ENCODE assay signal across 8 mouse cellular contexts in the genomic region with DNA sequence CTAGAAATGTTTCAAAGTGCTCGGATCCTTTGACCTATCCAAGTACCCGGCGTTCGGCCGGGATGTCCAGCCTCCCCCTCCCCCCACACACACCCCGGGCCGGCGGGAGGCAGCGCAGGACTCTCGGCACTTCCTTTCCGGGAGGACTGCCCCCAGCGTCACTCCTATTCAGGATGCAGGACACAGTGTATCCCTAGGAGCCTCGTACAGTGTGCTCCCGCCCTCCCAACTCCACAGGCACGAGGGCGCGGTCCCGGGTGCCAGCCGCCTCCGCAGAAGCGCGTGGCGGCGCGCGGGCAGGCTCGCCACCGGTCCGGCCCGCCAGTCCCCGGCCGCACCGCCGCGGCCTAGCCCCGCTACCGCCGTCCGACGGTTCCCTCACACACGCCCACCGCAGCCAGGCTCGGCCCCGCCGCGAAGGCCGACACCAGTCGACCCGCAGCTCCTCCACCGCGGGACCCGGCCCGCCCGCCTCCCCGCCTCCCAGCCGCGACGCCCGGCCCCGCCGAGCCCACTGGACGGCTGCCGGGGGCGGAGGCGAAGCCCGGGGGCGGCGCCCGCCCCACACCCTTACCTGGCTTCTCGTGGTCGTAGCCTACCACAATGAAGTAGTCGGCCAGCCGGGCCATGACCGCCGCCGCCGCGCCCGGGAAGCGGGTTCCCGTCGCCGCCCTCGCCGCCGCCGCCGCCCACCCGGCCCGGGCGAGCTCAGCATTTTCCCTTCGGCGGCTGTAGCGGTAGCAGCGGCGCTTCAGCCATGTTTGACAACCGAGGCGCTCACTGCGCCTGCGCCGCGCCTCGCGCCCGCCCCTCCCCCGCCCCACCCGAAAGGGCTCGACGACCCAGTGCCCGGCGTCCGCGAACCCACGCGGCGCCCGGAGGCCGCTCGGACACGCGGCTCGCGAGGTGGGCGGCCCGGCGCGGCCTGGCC. TPM values are rescaled to one million over a fixed set of nuclear protein-coding genes. Genes with fewer than 3 reads are reported as not detected.
A peak's percentile ranks its signal among the peaks of the same experiment; 100 is the strongest.
DNase-seq lines count a peak whose midpoint lies in the region; ATAC-seq and TF ChIP-seq lines count a peak whose summit lies in the region.

Gene Sbf2, minus strand, starts transcription at position 790 of the 931 bp plus-strand sequence.

- peak; percentile 32 for TF ChIP-seq POLR2A in CH12.LX (IDR thresholded peaks at IDR 0.05; ENCODE audit: low read depth, low read length)

- H3K4me3 ChIP-seq in CH12.LX (replicated peaks in 1 of 3; ENCODE audit: low read depth in 2 of 3, low read length in 2 of 3, poor library complexity in 1 of 3): peak within 1 kb of the TSS; percentile 58 to 87 (median 84)
- peak within 1 kb of the TSS; percentile 91 for H3K4me3 ChIP-seq in forebrain, postnatal 0 days (ENCODE audit: low read depth, low read length)
- H3K4me3 ChIP-seq in layer of hippocampus, adult 2 months: peak within 1 kb of the TSS; percentile 63
- peak within 1 kb of the TSS; percentile 90 for H3K4me3 ChIP-seq in lung, embryonic 14.5 days (ENCODE audit: low read depth, low read length)

- no peak within 1 kb of the TSS for H3K27ac ChIP-seq in CH12.LX (ENCODE audit: insufficient read depth, low read depth)
- H3K27ac ChIP-seq in forebrain, postnatal 0 days (ENCODE audit: low read depth, low read length): peak within 1 kb of the TSS; percentile 95
- H3K27ac ChIP-seq in layer of hippocampus, adult 2 months: peak within 1 kb of the TSS; percentile 97
- peak within 1 kb of the TSS; percentile 100 for H3K27ac ChIP-seq in lung, embryonic 14.5 days (ENCODE audit: low read depth)

- DNase-seq in CH12.LX (ENCODE audit: extremely low read depth): peak; percentile 61
- peak; percentile 90 for DNase-seq in forebrain, postnatal 0 days
- peak; percentile 84 for DNase-seq in heart, postnatal 25 days (ENCODE audit: low spot score)
- DNase-seq in layer of hippocampus, adult 2 months (ENCODE audit: low spot score in 2 of 2): peak; percentile 48 to 56
- DNase-seq in lung, embryonic 14.5 days: peak; percentile 90
- DNase-seq in ovary, postnatal 14 days (ENCODE audit: low spot score): peak; percentile 65
- DNase-seq in thymus, postnatal 25 days: peak; percentile 70

- ATAC-seq in cerebellum, adult (ENCODE audit: insufficient number of reproducible peaks, low FRiP score, low TSS enrichment): peak; percentile 93
- peak; percentile 89 for ATAC-seq in forebrain, postnatal 0 days
- peak; percentile 93 for ATAC-seq in lung, embryonic 14.5 days (ENCODE audit: insufficient read depth)

- H3K4me2 ChIP-seq in CH12.LX (ENCODE audit: insufficient read depth, low read depth, poor library complexity, severe bottlenecking): peak within 1 kb of the TSS; percentile 93
- H3K4me2 ChIP-seq in forebrain, postnatal 0 days (ENCODE audit: low read depth): peak within 1 kb of the TSS; percentile 90
- H3K4me2 ChIP-seq in lung, embryonic 14.5 days: peak within 1 kb of the TSS; percentile 85

- no peak for TF ChIP-seq RAD21 in CH12.LX (IDR thresholded peaks at IDR 0.05; ENCODE audit: low read depth, low read length)

- peaks cover 2% of the 10 kb centered on the region for H3K9me3 ChIP-seq in CH12.LX (replicated peaks; ENCODE audit: low read length)
- H3K9me3 ChIP-seq in forebrain, postnatal 0 days (ENCODE audit: low read length): no peaks in the 10 kb centered on the region
- no peaks in the 10 kb centered on the region for H3K9me3 ChIP-seq in lung, embryonic 14.5 days (ENCODE audit: low read depth, low read length)

- H3K4me1 ChIP-seq in CH12.LX (ENCODE audit: control insufficient read depth in 1 of 2, insufficient read depth in 2 of 2): peaks cover 3 to 28% of the 10 kb centered on the region in 2 experiments
- peaks cover 10% of the 10 kb centered on the region; the same call in 1 of the 2 replicates for H3K4me1 ChIP-seq in forebrain, postnatal 0 days (ENCODE audit: insufficient read depth)
- peaks cover 19% of the 10 kb centered on the region for H3K4me1 ChIP-seq in lung, embryonic 14.5 days (ENCODE audit: insufficient read depth)

- H3K9ac ChIP-seq in CH12.LX (ENCODE audit: insufficient read depth, low read depth): peak within 1 kb of the TSS; percentile 80
- H3K9ac ChIP-seq in forebrain, postnatal 0 days: peak within 1 kb of the TSS; percentile 98
- peak within 1 kb of the TSS; percentile 95 for H3K9ac ChIP-seq in lung, embryonic 14.5 days

- H3K79me2 ChIP-seq in CH12.LX (replicated peaks; ENCODE audit: control insufficient read depth, extremely low read depth, insufficient read depth, poor library complexity, severe bottlenecking): 0 out of 2 replicates have a peak, but pooled peaks cover 4% of the 10 kb centered on the region

- no peaks in the 10 kb centered on the region for H3K36me3 ChIP-seq in CH12.LX (replicated peaks in 1 of 2; ENCODE audit: control insufficient read depth in 1 of 2, insufficient read depth in 1 of 2, low read length in 1 of 2)
- H3K36me3 ChIP-seq in forebrain, postnatal 0 days (ENCODE audit: insufficient read depth): no peaks in the 10 kb centered on the region
- H3K36me3 ChIP-seq in lung, embryonic 14.5 days (ENCODE audit: insufficient read depth): no peaks in the 10 kb centered on the region

- TF ChIP-seq CTCF in CH12.LX (conservative IDR thresholded peaks at IDR 0.05 in 1 of 2, IDR thresholded peaks at IDR 0.05 in 1 of 2; ENCODE audit: low read depth in 2 of 2, low read length in 2 of 2): no peak
- TF ChIP-seq CTCF in forebrain, postnatal 0 days (IDR thresholded peaks at IDR 0.05; ENCODE audit: low read depth): 0 out of 2 replicates have a peak, but pooled peaks have one; percentile 10
- TF ChIP-seq CTCF in layer of hippocampus, adult 2 months (conservative IDR thresholded peaks at IDR 0.05): peak; percentile 26
- TF ChIP-seq CTCF in lung, embryonic 14.5 days (IDR thresholded peaks at IDR 0.05; ENCODE audit: low read depth): no peak

- in situ Hi-C loops in CH12.LX (cut with MboI; ENCODE audit: low pct_ligation_motif_present, low pct_unique_long_range_greater_than_20kb, low sequenced_read_pairs): no loop called here

- intact Hi-C loops in heart, postnatal 25 days (cut with DNase I): no loop called here

- H3K27me3 ChIP-seq in CH12.LX (replicated peaks): peaks cover 13% of the 10 kb centered on the region
- no peaks in the 10 kb centered on the region for H3K27me3 ChIP-seq in forebrain, postnatal 0 days (ENCODE audit: insufficient read depth, low read length)
- no peaks in the 10 kb centered on the region for H3K27me3 ChIP-seq in lung, embryonic 14.5 days (ENCODE audit: insufficient read depth, low read length)

- 3% methylated on average over 115 of the region's 127 CpGs for WGBS in forebrain, postnatal 0 days
- WGBS in lung, embryonic 14.5 days: under 1% methylated on average over 122 of the region's 127 CpGs

- no peak for TF ChIP-seq EP300 in CH12.LX (IDR thresholded peaks at IDR 0.05; ENCODE audit: low read length)

- dilution Hi-C loops in CH12.LX (cut with MboI; ENCODE audit: extremely low pct_ligation_motif_present, extremely low pct_unique_long_range_greater_than_20kb, low sequenced_read_pairs): no loop called here

TF ChIP-seq in CH12.LX, 34 proteins besides CTCF, POLR2A, EP300 and RAD21 (continues in another document):
- TF ChIP-seq ELF1 (IDR thresholded peaks at IDR 0.05; ENCODE audit: low read depth, low read length): no peak; the same call in 1 of the 2 replicates
- TF ChIP-seq CHD1 (IDR thresholded peaks at IDR 0.05; ENCODE audit: low read depth, low read length): no peak
- TF ChIP-seq MAZ (IDR thresholded peaks at IDR 0.05; ENCODE audit: low read depth, low read length): no peak
- TF ChIP-seq E2F4 (IDR thresholded peaks at IDR 0.05; ENCODE audit: insufficient replicate concordance, low read depth, low read length): no peak
- peak; percentile 18 for TF ChIP-seq MXI1 (IDR thresholded peaks at IDR 0.05; ENCODE audit: low read depth, low read length)
- TF ChIP-seq ZMIZ1 (IDR thresholded peaks at IDR 0.05; ENCODE audit: low read depth, low read length): no peak
- no peak for TF ChIP-seq NELFE (IDR thresholded peaks at IDR 0.05; ENCODE audit: low read depth, low read length)
- TF ChIP-seq JUND (conservative IDR thresholded peaks at IDR 0.05; ENCODE audit: low read depth, low read length): no peak
- peak; percentile 92 for TF ChIP-seq NRF1 (IDR thresholded peaks at IDR 0.05; ENCODE audit: low read depth, low read length)
- no peak for TF ChIP-seq USF1 (IDR thresholded peaks at IDR 0.05; ENCODE audit: low read depth, low read length)
- TF ChIP-seq PAX5 (IDR thresholded peaks at IDR 0.05; ENCODE audit: low read length): no peak
- TF ChIP-seq TCF12 (IDR thresholded peaks at IDR 0.05; ENCODE audit: low read depth, low read length): peak; percentile 61; the same call in 1 of the 2 replicates
- TF ChIP-seq MEF2A (IDR thresholded peaks at IDR 0.05; ENCODE audit: borderline replicate concordance, low read depth, low read length): no peak
- no peak for TF ChIP-seq ZNF384 (IDR thresholded peaks at IDR 0.05; ENCODE audit: low read depth, low read length)
- TF ChIP-seq SIN3A (IDR thresholded peaks at IDR 0.05; ENCODE audit: low read length): 0 out of 2 replicates have a peak, but pooled peaks have one; percentile 5
- no peak for TF ChIP-seq BHLHE40 (IDR thresholded peaks at IDR 0.05; ENCODE audit: low read depth, low read length)
- no peak for TF ChIP-seq SMC3 (IDR thresholded peaks at IDR 0.05; ENCODE audit: low read depth, low read length)
- TF ChIP-seq CHD2 (IDR thresholded peaks at IDR 0.05; ENCODE audit: low read length): peak; percentile 37; the same call in 1 of the 2 replicates
- no peak for TF ChIP-seq MAFK (IDR thresholded peaks at IDR 0.05; ENCODE audit: insufficient replicate concordance, low read length)
- TF ChIP-seq KAT2A (IDR thresholded peaks at IDR 0.05; ENCODE audit: insufficient replicate concordance, low read length): no peak
- TF ChIP-seq RCOR1 (conservative IDR thresholded peaks at IDR 0.05; ENCODE audit: low read depth, low read length): no peak
- no peak for TF ChIP-seq ZKSCAN1 (IDR thresholded peaks at IDR 0.05; ENCODE audit: borderline replicate concordance, low read depth, low read length)
- TF ChIP-seq POLR2AphosphoS2 (IDR thresholded peaks at IDR 0.05; ENCODE audit: low read depth, low read length): no peak
- TF ChIP-seq JUN (IDR thresholded peaks at IDR 0.05; ENCODE audit: insufficient read depth, low read depth, low read length): no peak
- no peak for TF ChIP-seq ETS1 (conservative IDR thresholded peaks at IDR 0.05; ENCODE audit: low read depth, low read length)

RNA-seq across cellular contexts. Expression of gene Sbf2, which starts in this region (rescaled TPM):
- total RNA-seq in CH12.LX (2012; rRNA removed): 9.5 and 11.4 TPM in 2 replicates
- total RNA-seq in CH12.LX (2014; rRNA removed): 8.9 and 9.5 TPM in 2 replicates
- 19.1 and 21.5 TPM in 2 replicates for polyA plus RNA-seq in CH12.LX (2012; ENCODE audit: insufficient read length, low read depth)
- total RNA-seq in forebrain, postnatal 0 days (2014; rRNA removed): 74.2 and 88.3 TPM in 2 replicates
- 25.6 and 43.3 TPM in 2 replicates for polyA plus RNA-seq in forebrain, postnatal 0 days (2015; fragmentation: Nextera tagmentation; extraction: Ambion mirVana)
- 10 to 100 TPM; 48.7 to 49.7 TPM for total RNA-seq in heart, postnatal 25 days (2021)
- 10 to 100 TPM; 69.8 to 78.0 TPM for total RNA-seq in layer of hippocampus, adult 2 months (2021)
- 43.2 and 45.4 TPM in 2 replicates for polyA plus RNA-seq in lung, embryonic 14.5 days (2014; fragmentation: Nextera tagmentation; extraction: Ambion mirVana)

Comparison
In these comparisons a context has a peak if more than half of its experiments do, and no peak if none do; other contexts are left out.
1. CTCF ChIP-seq: peak in forebrain, postnatal 0 days (single experiment) and layer of hippocampus, adult 2 months (single experiment); none in CH12.LX (0 of 2) and lung, embryonic 14.5 days (single experiment).
2. Peak in every context shown above with its lines, with median percentiles within 50 percentile points of each other: DNase-seq, H3K4me2 ChIP-seq, H3K4me3 ChIP-seq, H3K9ac ChIP-seq and ATAC-seq.